Mouse (Mus musculus) adrenal gland (tissue): ENCODE results near the gene Kif21b.

Experiments used
- intact Hi-C: fragments of 180-260 bp; cut with DNase I; formaldehyde crosslinking; loops from one replicate; pipeline ENCODE4 v1.15.1; 2025
- long read RNA-seq, 2 experiments: library from polyadenylated mRNA; unstranded; transcript quantifications; one replicate each; pipeline ENCODE4 v2.0.0; 2020; ENCODE audit warnings: borderline replicate concordance in 1 of 2; ENCODE audit not compliant: insufficient replicate concordance in 1 of 2

Kif21b gene
- long read RNA-seq, experiment 1: 0 reads
- long read RNA-seq, experiment 2, partial matches to known transcripts: 0 of 2 reads
- long read RNA-seq, experiment 2, other reads (novel, unspliced or antisense): 2 of 2 reads

DNA sequence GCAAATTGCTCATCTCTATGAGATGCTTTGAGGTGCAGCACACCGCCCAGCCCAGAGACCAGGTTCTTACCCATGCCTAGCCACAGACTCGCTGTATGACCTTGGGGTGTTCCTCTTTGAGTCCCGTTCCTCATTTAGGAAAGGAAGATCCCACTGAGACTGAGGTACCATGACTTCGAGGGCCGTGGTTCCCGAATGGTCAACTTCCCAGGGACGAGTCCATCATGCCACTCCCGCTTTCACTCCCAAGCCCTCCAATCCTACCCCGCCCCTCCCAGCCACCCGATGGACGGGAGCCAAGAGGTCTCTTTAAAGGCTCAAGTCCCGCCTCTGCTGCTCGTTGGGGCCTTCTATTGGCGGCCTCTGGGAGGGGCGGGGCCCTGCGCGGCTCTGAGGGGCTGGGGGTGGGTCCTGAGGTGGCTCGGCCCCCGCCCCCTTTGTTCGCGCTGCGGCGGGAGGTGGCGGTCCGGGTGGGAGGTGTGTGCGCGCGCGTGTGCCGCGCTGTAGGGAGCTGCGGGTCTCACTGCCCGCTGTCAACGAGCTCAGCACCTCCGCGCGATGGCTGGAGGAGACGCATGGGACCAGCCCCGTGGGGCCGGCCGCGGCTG is at the start of gene Kif21b:
TSS of gene Kif21b (plus strand) at position 439 of the 608 bp plus-strand sequence.
- intact Hi-C loops: no loop called here

DNA sequence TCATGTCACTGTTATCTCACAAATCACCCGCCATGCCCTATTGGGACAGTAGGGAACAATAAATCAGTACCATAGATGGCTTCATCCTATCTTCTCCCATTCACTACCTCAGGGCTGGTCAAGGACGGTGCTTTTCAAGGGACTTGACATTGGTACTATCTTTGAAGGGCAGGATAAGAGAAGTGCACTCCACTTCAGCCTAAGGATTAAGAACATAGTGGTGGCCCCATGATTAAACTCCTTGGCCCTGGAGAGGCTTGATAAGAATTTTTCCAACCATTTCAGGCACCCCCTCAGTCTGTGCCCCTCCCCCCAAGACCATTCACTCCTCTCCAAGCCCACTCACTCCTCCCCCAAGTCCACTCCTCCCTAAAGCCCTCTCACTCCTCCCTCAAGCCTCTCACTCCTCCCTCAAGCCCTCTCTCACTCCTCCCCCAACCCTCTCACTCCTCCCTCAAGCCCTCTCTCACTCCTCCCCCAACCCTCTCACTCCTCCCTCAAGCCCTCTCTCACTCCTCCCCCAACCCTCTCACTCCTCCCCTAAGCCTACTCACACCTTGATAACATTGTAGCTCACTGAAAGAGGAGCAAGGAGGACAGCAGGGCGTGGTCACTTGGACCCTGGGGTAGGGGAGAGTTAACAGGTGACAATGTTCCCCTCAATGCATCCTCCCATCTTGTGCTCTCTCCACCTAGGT is 45.1 kb upstream of the Kif21b start:
- intact Hi-C loops: no loop called here

DNA sequence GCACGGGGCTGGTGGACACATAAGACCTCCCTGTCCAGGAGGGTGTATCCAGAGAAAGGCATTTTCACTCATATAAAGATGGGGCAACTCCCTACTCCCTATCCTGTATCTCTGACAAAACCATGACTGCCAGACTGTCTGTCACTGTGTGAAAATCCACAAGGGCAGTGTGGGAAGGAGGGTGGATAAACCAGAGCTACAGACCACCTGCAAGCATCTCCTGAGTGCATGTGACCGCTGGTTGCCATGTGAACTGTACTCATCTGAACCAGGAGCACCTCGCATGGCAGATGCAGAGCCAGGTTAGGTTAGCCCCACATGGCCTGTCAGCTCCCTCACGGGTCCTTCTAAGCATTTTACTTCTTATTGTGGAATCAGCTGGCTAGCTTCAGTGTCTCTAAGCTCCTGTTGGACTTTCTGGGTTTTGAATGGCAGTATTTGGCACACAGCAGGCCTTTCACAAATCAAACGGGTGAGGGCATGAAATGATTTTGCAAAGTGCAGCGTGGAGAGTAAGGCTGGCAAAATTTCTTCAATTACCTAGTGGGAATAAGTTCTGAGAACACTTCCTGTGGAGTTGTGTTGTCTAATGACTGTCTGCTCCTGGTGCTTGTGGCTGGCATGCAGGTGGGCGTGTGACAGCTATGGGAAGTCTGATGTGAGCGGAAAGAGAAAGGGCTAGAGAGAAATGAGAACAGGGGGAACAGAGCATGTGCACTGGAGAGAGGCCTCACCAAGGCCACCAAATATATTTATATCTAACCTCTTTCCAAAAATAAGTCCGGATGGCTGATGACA is 41.6 kb upstream of the Kif21b start:
- intact Hi-C loops: no loop called here

DNA sequence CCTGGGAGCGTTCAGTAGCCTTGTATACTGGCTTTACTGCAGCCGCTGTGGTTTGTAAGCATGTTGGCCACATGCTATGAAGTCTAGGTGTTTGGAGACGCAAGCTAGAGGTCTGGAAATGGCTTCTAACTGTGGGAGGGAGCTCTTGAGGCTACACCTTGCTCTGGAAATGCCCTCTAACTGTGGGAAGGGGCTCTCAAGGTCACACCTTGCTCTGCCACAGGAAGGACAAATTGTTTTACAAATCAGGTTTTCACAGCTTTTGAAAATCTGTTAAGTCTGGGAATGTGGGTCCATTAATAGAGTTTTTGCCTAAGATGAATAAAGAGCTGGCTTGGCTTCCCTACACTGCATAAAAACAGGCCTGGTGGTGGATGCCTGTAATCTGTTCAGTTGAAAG is 37.5 kb upstream of the Kif21b start:
- intact Hi-C loops: no loop called here

DNA sequence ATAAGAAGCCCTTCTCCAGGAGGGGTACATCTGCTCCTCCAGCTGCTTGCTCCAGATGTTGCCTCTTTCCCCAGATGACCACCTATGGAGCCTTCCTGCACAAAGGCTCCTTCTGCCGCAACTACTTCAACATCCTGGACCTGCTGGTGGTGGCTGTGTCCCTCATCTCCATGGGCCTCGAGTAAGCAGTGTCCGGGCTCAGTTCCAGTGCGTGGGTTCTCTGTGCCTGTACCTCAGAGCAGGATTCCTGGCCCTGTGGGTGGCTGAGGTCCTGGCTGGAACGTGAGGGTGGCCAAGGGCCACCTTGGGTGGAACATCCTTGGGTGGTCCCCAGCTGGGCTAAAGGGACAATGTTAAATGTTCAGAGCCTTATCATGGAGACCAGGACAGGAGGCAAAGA is 36.4 kb upstream of the Kif21b start:
- intact Hi-C loops: no loop called here

DNA sequence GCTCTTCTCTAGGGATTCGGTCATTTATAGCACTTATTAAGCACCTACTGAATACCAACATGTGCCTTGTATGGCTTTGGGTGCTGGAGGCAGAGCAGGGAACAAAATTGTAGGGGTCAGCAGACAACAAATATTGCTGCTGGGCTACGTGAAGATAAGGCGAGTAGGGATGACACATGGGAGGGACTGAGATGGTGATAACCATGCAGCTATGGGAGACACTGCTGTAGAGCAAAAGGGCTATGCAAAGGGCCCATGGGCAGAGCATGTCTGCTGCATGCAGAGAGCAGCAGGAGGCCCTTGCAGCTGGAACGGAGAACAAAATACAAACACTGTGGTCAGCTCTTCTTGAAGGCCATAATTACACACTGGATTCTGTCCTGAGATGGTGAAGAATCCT is 29.1 kb upstream of the Kif21b start:
- intact Hi-C loops: no loop called here

DNA sequence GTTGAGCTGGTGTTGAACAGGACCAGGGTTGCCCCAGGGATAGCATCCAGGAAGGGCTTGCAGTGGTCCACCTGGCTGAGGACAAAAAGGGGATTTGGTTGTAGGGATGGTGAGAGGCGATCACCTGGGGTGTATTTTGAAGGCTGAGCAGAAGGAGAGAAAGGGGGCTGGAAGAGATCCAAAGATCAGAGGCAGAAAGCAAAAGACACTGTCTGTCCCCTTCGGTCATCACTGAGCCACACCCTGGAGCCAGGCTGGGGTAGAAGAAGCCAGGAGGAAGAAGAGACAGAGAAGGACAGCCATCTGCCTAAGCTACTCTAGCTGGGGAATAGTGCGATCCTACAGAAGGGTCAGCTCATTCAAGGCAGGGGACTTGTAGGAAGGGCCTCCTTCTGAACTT is 28.6 kb upstream of the Kif21b start:
- intact Hi-C loops: no loop called here

DNA sequence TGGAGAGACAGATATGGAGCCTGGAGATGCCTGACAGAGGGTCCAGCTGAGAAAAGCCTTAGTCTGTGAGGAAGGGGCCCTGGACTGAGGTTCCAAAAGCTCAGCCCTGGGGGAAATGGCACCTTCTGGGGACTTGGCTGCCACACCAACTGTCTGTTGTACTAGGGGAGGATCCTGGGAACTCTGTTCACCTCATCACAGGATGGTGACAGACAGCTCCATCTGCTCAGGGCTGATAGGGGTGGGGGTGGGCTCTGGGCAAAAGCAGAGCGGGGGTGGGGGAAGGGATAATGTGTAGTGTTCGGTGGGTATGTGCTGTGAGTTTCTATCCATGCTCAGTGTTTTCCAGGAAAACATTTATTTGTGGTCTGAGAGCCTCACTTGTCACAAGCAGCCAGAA is 28.2 kb upstream of the Kif21b start:
- intact Hi-C loops: no loop called here

DNA sequence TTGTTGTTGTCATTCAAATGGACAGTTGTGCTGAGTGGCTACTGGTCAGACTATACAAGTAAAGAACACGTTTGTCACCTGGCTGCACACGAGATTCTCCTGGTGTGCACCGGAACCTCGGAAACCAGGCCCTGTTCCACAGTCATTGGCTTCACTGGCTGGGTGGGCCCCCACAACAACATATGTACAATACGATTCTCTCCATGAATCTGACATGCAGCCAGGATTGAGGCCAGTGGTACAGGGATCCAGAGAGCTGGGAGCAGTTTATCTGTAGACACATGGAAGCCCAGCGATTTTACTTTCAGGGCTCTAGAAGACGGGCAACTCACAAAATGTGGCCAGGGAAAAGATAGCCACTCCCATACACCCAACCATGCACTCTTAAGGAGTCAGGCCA is 27.5 kb upstream of the Kif21b start:
- intact Hi-C loops: no loop called here

DNA sequence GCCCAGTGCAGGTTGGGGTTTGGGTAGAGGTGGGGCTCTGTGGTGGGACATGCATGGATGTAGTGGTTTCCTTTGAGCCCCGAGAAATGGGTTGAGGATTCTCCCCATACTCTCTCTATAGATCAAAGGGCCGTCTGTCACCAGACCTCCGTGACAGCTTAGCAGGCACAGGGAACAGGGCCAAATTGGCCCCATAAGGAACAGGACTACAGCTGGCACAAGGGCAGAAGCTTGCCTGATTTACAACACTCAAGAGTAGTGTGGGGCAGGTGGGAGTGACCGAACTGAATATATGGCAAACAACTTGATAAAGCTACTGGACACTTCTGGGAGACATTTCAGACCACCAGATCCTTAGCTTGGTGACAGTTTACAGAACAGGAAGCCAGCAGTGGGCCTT is 26.4 kb upstream of the Kif21b start:
- intact Hi-C loops: no loop called here

DNA sequence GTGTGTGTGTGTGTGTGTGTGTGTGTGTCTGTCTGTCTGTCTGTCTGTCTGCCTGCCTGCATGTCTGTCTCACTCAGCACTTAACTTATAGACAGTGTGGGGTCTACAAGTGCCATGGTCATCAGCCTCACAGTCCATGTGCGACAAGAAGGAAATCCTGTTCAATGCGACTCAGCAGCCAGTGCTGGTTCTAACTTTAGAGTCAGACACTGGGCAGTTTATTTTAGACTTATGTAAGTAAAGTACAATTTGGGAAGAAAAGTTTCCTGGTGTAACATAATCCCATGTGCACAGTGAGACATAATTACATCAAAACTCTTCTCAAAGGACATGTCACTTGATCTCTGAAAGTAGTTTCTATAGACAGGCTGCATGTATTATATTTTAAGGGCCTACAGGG is 21.7 kb upstream of the Kif21b start:
- intact Hi-C loops: no loop called here

DNA sequence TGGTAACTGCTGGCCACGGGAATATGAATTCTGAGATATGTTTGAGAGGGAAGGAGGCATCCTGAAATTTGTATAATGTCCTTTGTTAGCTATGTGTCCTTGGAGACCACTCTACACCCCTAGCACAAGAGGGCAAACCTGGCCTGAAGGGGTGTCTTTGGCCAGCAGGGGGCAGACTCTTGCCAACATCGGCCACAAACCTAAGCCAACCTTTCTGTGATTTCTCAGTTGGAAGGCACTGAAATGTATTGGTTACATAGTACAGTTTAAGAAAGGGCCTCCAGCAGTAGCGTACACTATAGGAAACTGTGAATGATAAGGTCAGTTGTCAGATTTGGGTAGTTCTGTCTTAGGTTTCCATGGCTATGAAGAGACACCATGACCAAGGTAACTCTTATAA is 15.0 kb upstream of the Kif21b start:
- intact Hi-C loops: loop anchor here (2.0 kb wide), 1 partner anchor 51 kb away; no protein-coding TSS in a partner anchor

DNA sequence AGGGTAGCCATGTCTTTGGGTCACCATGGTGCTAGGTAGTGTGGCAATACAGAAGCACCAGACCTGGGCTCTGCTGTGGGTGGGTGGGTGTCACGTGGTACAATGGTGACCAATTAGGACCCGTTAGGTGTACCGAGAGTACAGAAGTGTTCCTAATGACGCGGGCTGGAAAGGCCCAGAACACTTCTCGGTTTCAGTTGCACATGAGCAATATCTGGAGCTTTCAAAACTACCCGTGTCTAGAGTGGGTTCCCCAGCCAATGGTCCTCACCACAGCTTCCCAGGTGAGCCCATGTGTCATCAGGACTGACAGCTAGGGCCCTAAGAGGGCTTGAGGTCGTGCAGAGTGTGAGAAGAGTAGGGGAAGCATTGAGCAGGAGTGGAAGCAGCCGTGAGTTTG is 14.1 kb upstream of the Kif21b start:
- intact Hi-C loops: loop anchor here (2.0 kb wide), 1 partner anchor 50 kb away; no protein-coding TSS in a partner anchor

DNA sequence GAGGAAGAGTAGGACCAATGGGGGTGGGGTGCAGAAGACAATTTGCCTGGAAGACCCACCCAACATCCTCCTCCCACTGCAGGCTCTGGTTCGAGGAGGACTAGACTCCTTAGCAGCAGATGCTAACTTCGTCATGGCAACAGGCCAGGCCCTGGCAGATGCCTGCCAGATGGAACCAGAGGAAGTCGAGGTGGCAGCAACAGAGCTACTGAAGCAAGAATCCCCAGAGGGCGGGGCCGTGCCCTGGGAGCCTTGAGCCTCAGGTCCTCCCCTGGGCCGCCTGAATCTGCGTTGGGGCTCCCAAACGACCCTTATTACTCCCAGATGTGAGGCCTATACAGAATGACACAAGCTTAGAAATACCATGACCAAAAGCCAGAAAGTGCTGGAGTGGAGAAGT is 12.3 kb upstream of the Kif21b start:
- intact Hi-C loops: no loop called here

DNA sequence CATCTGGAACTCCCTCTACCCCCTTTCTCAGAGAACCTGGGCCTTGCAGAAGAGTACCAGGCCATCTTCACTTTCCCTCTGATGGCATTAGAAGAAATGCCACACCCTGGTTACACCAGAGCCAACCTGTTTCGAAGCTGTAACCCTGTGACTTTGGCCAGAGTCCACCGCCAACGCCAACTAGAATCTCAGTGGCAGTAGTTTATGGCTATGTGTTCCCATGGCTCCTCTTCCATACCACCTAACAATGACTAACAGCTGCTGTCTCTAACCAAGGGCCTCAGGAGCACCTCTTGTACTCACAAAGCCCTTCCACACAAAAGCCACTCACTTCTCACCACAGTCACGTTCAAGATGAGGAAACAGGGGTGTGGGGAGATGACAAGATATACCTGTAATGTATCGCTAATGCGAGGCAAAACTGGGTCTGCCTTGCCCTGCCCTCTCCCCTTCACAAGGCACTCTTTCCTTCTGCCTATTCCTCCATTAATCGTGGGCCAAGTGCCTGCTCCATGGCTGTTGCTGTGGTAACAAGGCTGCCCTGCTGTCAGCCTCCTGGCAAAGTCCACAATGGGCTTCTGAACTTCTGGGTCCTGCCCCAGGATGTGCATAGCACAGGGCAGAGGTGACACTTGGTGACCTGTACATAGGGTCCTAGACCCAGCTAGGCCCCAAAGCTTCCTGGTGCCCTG is 11.5 kb upstream of the Kif21b start:
- intact Hi-C loops: no loop called here

DNA sequence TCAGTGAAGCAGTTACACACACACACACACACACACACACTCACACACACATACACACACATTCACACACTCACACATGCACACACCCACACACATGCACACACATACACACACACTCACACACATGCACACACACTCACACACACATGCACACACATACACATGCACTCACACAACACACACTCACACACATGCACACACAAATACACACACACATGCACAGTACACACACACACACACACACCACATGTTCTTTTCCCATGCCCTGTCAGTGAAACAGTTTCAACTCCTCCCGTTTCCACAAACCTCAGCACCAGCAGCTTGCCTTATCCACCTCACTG is 11.0 kb upstream of the Kif21b start:
- intact Hi-C loops: no loop called here

DNA sequence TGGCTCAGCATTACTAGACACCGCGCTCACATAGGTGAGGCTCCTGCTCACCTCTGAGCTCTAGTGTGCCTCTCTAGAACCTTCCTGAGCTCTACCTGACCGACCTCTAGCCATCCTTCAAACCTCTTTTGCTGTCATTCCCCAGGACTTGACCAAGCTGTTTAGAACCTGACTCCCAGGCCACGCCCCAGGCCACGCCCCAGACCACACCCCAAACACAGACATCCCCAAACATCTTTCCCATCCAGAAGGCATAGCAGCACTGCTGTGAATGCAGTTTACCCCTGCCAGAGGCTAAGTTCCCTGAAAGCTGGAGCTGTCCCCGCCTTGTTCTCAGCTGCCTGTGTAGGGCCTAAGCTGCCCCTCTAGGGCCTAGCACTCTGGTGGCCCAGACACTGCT is 10.4 kb upstream of the Kif21b start:
- intact Hi-C loops: no loop called here

DNA sequence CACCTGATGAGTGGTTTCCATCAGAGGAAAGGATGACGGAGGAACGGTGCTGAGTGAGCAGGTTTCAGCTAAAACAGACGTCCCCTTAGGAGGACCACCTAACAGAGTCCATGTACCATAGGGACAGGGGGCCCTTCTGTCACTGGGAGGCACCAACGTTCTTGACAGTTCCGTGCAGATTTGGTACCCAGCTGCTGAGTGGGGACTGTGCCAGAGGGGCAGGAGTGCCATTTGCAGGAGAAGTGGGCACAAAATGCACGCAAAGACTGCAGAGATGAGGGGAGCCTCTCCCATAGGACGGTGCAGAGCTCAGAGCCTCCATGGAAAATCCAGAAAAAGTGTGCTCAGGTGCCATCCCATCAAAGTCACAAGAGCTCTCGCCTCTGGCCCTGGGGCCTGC is 9.2 kb upstream of the Kif21b start:
- intact Hi-C loops: no loop called here

DNA sequence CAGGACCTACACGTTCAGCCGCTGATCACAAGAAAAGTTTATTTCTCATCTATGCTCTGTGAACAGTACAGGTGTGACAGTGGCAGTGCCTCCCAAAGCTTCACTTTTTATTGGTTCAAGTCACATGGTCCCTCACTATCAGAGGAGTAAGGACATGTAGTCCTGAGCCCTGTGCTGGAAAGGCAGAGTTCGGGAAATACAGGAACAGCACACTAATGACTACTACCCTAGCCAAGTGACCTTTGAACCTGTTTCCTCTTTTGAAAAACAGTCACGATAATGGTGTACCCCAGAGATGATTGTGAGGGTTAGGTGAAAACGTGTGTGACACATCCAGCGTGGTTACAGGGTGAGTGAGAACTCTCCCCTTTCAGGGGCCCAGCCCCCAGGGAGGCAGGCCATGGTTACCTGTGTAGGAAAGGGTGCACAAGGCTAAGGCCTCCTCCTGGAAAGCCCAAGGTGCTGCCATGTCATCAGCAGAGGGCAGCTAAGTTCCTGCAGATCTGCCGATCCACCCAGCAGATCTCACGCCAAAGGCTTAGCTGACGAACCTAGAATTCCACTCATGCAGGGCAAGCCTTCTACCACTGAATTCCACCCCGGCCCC is 4.9 kb upstream of the Kif21b start:
- intact Hi-C loops: no loop called here

DNA sequence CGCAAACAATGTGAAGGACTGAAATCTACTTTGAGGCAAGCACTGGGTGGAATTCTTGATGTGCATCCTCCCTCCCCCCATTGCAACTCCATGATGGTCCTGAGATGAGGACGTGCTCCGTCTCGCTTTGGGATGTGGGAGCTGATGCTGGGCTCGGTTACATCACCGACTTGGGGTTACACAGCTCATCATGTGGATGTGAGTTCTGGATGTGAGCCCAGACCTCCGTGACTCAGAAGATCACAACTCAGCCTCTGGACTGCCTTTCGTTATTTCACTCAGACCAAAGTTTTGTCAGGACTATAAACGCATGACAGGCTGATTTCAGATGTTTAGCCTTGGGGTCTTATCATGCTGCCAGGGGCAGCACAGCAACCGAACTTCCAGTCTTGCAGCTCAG is 4.3 kb upstream of the Kif21b start:
- intact Hi-C loops: no loop called here

DNA sequence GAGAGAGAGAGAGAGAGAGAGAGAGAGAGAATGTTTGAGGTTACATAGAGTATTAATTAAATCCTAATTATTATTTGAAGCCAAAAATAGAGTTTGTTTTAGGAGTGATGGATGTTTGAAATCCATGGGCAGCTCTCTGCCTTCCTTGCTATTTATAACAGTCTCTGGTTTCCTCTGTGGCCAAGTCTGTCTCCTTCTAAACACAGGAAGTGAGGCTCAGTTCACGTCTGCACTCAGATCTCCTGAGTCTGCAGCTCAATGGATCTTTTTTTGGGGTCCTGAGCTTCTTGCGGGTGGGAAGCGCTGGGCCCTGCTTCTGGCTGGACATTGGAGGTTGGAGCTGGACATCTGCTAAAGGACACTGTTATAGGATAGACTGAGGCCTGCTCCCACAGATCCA is 3.3 kb upstream of the Kif21b start:
- intact Hi-C loops: no loop called here
